Mouse (Mus musculus) granulocyte monocyte progenitor cell, adult 5-6 weeks (primary cell): Measurements from ENCODE around the gene Rad50. TPM values are rescaled to one million over a fixed set of nuclear protein-coding genes. Genes with fewer than 3 reads are reported as not detected.

Experiments
- ATAC-seq: replicated peaks from 2 replicates; pipeline ENCODE4 v1.8.0; 2016; ENCODE audit warnings: mild to moderate bottlenecking, moderate TSS enrichment, inconsistent platforms; ENCODE audit not compliant: poor library complexity, severe bottlenecking
- total RNA-seq, 2 experiments: library from RNA; stranded (forward) in 1 of 2; stranded (reverse) in 1 of 2; fragments of 200-712, 200-1000 nt in 1 of 2; fragments of >200 nt in 1 of 2; fragmentation: Nextera tagmentation in 1 of 2; gene quantifications; 2 replicates each; pipeline ENCODE4 v1.2.3; 2014 to 2017

The Rad50 gene
- total RNA-seq, 2 experiments from 2014 or later, result 59.9 to 67.4 TPM

DNA sequence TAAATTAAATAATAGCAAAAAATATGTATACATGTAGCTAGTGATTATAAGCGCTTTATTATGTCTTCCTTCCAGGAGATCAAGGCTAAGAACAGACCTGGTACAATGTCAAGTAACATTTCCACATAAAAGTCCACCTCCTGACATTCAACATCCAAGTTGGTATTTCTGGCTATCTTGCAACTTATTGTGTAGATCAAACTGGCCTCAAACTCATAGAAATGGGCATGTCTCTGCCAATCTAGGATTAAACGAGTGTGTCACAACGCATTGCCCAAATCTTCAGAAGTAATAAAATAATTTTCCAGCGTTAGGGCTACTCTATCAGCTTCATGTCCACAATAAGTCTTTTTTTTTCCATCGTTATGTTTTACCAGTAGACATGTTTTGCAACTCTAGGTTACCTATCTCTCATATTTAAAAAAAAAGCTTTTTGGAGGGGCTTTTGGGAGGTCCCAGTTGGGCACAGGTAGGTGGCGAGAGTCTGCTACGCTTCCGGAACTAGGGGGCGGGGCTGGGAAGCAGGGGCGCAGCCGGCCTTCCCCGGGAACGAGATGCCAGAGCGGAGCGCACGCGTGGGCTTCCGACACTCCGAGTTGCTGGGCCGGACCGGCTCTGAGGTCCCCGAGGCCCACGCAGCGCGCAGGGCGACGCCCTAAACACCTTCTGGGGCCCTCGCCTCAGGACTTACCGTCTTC is 734 bp downstream of the Rad50 start:
- ATAC-seq, result peak; percentile 60

DNA sequence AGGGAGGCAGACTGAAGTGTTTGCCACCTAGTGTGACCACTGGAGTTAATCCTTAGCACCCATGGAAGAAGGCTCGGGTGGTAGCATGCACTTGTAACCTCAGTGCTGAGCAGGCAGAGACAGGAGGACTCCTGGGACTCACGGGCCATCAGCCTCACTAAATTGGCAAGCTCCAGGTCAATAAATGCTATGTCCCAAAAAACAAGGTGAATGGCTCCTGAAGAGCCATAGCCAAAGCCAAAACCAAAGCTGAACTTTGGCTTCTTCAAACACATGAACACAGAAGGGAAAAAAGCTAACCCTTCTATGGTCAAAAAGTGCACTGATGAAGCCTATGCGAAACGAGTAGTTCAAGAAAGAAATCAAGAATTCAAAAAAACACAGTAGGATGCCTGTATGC is 7.8 kb downstream of the Rad50 start:
- ATAC-seq, result no peak

DNA sequence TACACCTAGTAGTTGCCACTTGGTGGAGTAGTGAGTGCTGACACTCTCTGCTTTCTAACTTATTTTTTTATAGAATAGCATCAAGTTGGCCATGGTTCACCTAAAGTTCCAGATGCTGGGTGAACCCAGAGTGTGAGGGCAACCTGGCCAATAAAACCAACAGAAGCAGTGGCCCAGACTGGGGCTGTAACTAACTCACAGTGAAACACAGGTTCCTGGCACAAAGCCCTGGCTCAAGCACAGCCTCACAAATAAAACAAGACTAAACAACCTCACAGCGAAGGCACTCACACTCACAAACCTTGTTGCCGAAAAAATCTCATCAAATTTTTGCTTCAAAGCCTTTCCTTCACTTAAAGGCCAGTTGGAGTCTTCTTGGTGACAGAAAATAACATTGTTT is 8.6 kb downstream of the Rad50 start:
- ATAC-seq, result no peak

DNA sequence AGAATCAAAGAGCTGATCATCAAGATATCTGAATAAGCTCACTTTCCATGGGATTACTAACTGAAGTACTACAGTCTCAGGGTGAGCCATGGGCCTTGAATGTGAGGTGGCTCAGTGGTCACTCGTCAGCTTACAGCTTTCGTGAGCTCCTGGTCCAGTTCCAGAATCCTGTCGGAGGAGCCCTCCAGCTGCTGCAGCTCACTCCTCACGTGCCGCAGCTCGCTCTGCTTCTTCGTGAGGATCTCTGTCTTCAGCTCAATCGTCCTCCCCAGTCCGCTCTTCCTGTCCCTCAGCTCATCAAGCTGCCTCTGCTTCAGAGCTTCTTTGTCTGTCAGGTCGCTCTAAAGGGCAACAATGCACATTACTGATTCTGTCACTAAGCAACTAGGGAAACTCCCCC is 15.1 kb downstream of the Rad50 start:
- no peak for ATAC-seq

DNA sequence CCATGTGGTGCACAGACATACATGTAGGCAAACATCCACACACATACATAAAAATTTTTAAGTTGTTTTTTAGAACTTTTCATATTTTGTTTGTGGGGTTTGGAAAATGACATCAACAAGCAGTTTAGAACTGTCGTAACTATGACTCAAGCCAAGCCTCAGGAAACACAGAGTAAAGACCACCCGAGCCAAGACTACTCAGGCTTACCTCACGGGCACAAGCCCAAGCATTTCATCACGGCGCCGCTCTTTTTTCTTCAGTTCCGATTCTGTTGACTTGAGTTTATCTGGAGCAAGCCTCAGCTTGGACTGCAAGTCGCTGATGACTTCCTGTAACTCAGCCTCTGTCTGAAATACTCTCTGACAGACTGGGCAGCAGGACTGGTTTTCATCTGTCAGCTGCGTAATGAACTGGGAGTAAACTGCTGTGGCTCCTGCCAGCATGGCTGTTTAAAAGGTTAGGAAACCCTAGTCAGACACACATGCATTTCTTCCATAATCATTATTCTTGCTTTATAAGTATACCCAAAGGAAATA is 24.1 kb downstream of the Rad50 start:
- no peak for ATAC-seq

DNA sequence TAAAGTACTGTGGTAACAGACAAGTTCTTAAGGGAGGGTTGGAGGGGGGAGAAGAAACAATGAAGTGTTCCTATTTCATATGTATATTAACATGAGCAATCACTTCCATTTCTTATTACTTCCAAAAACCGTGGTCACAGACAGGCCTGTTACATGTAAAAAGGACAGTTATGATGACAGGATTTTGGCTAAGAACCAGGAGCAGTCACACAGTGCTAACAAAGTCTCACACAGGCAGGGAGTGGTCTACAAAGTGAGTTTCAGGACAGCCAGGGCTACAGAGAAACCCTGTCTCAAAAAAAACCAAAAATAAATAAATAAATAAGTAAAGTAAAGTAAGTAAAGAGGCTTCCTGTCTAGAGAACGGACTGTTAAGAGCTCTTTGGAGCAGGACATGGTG is 24.9 kb downstream of the Rad50 start:
- no peak for ATAC-seq

DNA sequence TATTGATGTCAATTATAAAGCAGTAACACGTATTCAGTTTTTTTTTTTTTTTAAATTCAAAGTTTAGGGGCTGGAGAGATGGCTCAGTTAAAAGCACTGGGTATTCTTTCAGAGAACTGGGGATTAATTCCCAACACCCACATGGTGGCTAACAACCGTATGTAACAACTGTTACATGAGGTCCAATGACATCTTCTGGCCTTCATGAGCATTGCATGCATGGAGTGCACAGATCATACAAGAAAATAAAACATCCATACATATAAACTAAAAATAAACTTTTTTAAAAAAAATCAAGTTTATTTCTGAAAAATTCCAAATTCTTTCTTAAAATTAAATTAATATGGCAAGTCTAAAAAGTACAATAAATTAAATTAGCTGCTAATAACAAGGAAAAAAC is 25.4 kb downstream of the Rad50 start:
- ATAC-seq, result no peak

DNA sequence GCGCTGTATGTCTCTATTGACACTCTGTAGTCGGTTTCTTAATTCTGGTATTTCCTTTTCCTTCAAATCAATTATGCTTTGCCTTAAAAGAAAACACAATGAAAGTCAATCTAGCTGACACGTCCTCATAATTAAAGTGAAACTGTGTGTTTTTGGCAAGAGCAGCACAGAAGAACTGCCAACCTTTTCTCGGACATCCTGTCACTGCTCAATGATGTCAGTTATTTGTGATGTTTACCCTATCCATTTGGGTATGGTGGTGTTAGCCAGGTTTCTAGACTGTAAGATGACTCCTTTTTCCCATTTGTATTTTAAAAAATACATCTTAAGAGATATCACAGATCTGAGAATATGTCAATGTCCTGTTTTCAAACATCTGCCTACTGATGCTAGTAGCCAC is 27.0 kb downstream of the Rad50 start:
- no peak for ATAC-seq

DNA sequence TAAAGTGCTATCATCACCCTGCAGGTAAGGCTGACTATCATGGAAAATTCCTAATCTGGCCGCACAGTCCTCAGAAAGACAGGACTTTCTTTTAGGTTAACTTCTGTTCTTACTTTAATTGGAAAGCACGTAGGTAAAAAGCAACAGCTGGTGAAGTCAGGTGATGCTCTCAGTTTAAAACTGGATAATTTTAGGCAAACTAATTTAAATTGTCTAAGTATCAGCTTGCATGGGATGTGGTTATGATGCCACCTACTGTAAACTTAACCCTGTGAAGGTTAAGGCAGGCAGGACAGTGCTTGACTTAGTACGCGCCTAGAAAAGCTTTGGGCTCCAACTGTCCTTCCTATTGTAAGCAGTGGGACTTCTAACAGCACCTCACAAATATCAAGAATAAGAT is 35.7 kb downstream of the Rad50 start:
- ATAC-seq, result no peak

DNA sequence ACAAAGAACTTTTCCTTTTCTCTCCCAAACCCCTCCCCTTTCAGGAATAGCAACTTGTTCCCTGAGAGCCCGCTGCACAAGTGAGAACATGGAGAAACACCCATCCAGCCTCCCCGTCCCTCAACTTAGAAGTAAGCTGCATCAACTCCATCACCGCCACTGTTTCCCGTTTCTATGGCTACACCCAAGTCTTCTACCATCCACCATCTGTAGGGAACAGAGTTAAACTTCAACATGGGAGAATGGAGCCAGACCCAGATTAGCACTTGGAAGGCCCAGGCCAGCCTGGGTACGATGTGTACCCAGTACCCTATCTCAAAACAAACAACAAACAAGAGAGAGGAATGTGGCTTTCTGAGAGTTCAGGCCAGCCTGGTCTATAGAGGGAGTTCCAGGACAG is 43.0 kb downstream of the Rad50 start:
- ATAC-seq, result no peak

DNA sequence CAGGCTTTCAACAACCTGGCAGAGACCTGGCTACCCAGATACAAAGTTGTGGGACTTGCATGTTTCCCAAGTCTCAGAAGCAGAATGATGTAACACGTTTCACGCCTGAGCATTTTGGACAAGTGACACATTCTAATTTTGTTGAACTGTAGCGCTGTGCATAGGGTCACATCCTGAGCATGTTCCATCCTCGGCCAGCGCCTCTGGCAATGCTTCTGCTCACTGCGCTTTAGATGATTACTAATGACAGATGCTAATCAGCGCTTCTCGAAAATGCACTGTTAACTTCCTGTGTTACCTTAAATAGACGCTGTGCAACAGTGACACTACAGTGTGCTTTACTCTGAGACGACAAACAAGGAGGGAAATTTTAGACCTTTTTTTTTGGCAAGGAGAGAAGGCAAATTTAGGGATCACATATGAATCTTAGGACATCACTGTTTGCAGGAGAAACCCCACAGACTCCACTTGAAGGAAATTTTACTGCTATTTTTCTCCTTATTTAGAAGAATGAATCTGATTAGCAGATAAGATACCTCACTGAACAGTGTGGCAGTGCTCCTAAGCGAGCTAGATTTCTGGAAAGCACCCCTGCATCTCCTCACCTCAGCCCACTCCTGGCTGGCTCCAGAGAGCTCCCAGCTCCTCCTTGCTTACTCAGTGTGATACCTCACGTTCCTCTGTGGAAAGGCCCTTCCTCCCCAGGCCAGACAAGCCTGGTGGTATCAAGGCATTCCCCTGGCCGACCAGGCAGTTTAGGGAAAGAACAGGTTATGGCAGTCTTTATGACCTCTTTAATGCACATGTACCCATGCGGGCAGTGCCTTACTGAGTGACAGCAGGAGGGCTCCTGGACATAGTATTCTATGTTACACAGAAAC is 44.1 kb downstream of the Rad50 start:
- ATAC-seq, result peak; percentile 27; the same call in 1 of the 2 replicates

DNA sequence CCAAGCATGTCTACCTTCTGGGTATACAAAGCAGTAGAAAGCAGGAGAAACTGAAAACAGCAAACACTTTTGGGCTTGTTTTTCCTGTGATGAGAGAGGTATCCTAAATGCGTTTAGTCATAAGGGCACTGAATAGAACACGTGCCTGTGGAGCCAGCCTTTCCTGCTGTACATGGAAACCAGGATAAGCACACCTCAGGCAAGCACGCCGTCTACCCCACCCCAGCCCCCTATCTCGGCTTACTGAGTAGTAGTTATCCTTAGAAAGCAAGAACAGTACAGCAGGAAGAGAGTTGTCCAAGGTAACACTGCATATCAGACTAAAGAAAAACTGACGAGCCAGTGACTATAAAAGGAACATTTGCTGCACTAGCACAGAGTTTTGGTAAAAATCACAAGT is 49.3 kb downstream of the Rad50 start:
- no peak for ATAC-seq

DNA sequence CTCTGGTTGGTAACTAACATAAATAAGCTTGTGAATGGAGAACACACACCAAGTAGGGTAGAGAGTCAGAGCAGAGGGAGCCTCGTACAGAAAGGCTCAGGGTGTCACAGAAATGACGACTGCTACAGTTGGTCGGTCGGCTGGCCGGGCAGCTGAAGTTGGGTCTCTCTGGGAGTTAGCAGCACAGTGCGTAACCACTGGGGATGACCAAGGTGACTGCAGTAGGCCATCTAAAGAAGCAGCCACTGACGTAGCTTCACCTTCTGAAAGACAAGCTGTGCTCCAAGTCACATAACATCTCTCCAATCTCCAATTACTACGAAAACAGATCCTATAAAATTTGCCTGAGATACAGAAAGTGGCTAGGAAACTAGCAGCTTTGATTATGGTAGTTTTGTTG is 49.7 kb downstream of the Rad50 start:
- ATAC-seq, result no peak

DNA sequence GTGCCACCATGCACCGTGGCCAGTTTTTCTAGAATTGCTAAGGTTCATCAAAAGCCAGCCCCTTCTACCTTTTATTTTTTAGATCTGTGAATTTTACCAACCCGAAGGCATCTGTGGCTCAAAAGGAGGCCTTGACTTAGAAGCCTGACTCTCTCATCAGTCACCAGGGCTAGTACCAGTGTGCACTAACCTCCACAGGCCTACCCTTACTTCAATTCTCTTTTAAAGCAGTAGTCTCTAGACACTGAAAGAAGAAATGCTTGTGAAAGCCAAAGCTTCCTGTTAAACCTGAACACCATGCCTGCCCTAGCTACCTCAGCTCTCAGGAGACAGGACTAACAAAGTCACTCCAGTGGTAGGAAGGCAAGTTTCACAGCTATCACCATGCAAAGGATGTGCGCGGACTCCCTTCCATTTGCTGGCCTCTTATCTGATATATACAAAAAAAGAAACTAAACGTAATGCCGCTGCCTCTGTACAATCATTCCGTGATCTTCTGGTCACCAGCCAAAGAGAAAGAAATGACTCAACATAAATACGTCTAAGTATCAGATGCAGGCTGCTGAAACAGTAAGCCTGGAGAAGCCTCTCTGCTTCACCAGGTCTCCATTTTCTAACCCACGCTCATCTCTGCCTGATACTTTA is 50.4 kb downstream of the Rad50 start:
- ATAC-seq, result no peak

DNA sequence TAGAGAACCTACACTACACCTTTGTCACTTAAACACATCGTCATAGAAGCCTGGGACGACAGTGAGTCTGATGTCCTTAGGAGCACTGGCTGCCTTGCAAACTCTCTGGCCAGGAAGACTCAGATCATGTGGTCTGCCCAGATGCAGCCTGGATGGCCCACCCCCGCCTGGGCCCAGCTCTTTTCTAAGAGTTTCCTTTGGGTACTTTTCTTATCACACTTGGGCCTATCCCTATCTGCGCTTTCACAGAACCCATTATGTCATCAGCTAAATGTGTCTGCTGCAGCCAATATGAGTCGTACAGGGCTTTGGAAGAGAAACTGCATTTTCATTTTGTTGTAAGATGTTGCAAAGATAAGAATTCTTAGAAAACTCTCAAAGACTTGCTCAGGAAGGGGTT is 52.1 kb downstream of the Rad50 start:
- no peak; the same call in 1 of the 2 replicates for ATAC-seq

DNA sequence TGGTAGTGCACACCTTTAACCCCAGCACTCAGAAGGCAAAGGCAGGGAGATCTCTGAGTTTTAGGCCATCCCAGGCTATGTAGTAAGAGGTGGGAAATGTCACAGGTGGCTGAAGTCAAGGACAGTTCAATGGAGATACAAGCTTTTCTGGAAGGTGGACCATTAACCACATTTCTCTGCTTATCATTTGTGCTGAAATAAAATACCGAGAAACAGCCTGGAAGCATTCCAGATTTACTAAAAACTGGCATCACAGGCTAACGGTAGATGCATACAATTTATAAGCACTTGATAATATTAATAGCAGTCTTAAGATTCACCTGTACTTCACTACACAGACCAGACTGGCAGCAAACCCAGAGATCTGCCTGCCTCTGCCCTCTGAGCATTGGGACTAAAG is 54.7 kb downstream of the Rad50 start:
- ATAC-seq, result no peak

DNA sequence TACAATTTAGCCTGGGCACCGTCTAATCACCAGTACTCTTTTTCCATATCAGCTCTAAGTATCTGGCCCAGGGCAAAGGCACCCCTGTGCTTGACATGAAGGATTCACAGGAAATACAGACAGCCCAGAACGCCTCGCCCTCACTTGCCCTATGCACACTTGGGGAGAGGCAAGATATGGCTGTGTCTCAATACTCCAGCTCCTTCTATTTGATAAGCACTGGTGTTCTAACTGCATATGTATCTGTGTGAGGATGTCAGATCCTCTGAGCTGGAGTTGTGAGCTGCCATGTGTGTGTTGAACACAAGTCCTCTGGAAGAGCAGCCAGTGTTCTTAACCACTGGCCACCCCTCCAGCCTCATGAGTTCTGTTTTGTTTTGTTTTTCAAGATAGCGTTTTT is 55.7 kb downstream of the Rad50 start:
- no peak for ATAC-seq

DNA sequence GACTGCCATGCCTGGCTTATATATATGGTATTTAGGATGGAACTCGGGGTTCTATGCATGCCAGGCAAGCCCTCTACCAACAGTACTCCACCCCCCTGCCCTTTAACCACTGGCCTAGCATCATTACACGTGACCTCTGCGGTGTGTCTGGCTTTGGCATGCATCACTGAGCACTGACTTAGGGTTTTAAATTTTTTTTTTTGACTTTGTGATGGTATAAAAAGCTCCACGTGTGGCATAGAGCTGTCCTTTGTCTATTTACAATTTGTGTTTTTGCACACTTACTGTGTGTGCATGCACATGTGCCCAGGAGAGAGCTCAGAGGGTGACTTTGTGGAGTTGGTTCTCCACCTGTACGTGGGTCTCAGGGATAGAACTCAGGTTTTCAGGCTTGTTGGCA is 63.1 kb downstream of the Rad50 start:
- ATAC-seq, result no peak

DNA sequence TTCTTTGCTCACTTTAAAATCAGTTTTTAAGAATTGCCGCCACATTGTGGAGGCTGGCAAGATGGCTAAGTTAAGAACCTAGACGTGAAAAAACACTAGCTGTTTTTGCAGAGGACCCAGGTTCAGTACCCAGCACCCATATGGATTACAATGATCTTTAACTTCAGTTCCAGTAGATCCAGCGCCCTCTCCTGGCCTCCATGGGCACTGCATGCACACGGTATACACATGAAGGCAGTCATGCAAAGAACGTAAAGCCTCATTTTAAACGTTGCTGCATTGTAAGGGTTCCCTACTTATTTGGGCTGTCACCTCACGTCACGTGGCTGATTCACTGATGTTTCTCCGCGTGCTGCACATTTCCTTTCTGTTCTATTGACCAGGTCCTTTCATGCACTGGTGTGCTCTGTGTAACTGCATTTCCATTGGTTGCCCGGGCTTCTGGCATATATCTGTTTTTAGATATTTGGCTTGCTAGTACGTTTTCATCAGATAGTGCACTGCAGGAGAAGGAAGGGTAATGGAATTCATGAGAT is 64.3 kb downstream of the Rad50 start:
- ATAC-seq, result no peak

DNA sequence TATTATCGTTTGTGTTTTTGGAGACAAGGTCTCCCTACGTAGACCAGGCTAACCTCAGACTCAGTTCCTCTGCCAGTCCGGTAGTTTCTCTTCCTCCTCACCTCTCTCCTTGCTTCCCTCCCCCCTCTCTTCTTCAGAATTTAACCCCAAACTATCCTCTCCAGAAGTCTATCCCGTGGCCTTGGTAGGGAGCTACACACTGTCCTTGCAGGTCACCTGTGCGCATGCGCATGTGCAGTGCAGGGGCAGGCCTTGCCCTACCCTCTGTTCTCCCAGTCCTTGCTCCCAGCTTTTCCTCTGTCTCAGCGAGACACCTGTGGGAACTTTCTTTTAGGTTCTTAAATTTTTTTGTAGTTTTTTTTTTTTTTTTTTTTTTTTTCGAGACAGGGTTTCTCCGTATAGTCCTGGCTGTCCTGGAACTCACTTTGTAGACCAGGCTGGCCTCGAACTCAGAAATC is 69.3 kb downstream of the Rad50 start:
- ATAC-seq, result peak; percentile 38; the same call in 1 of the 2 replicates
